In the genomic region with DNA sequence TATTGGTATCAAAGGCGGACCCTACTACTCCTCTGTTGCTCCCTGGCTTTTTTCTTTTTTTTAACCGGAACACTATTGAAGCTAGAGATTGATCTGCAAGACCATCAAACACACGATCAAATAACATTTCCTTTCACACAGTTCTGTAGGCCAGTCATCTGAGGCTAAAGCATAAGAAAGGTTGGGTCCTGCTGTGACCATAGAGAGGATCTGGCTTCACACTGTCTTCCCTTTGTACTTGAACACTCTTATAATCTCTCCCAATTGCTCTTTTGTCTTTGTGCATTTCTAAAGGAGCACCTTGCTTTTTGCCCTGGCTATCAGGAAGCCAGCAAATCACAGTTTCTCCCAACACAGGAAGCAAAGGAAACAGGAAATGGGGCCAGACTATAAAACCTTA, we compare ENCODE assay signal across 21 mouse cellular contexts.
"Had no signal": no experiment of that assay in that cellular context is flagged by ENCODE, and none has a peak within 500 bp of the region (broad histone marks: within the 10 kb centered on the region; RNA-seq: fewer than 3 reads in every experiment).

No protein-coding gene starts in this region.

- DNase-seq: kidney, adult 18-20 months; kidney, adult 9 months; kidney, postnatal 14 days; kidney, postnatal 4 days; liver; lung, adult 18-20 months; lung, postnatal 10 days; lung, postnatal 36 days; retina, postnatal 1 day; right cerebral cortex, postnatal 25 days; spleen, adult 18-20 months; thymus, adult 2 months; thymus, postnatal 25 days had no signal

- ATAC-seq: intestine, embryonic 16.5 days; liver, embryonic 12.5 days; midbrain, embryonic 13.5 days had no signal

- H3K36me3 ChIP-seq: limb, embryonic 10.5 days; limb, embryonic 13.5 days; liver, embryonic 12.5 days; liver, embryonic 15.5 days; lung, embryonic 15.5 days; midbrain, embryonic 13.5 days; neural tube, embryonic 13.5 days had no signal

- H3K9ac ChIP-seq: limb, embryonic 13.5 days; liver, embryonic 12.5 days; liver, embryonic 15.5 days; lung, embryonic 15.5 days; midbrain, embryonic 13.5 days; neural tube, embryonic 13.5 days had no signal

- H3K27me3 ChIP-seq: limb, embryonic 13.5 days; liver, embryonic 12.5 days; liver, embryonic 15.5 days; lung, embryonic 15.5 days; midbrain, embryonic 13.5 days; neural tube, embryonic 13.5 days had no signal

- H3K4me2 ChIP-seq: limb, embryonic 13.5 days; liver, embryonic 12.5 days; liver, embryonic 15.5 days; lung, embryonic 15.5 days; midbrain, embryonic 13.5 days; neural tube, embryonic 13.5 days had no signal

- H3K27ac ChIP-seq: limb, embryonic 10.5 days; limb, embryonic 13.5 days; liver, embryonic 12.5 days; liver, embryonic 15.5 days; lung, embryonic 15.5 days; neural tube, embryonic 13.5 days had no signal

- H3K9me3 ChIP-seq: limb, embryonic 10.5 days; limb, embryonic 13.5 days; liver, embryonic 12.5 days; liver, embryonic 15.5 days; lung, embryonic 15.5 days; midbrain, embryonic 13.5 days; neural tube, embryonic 13.5 days had no signal

- H3K4me3 ChIP-seq: limb, embryonic 10.5 days; limb, embryonic 13.5 days; liver, embryonic 12.5 days; liver, embryonic 15.5 days; lung, embryonic 15.5 days; midbrain, embryonic 13.5 days; neural tube, embryonic 13.5 days had no signal
